Mouse (Mus musculus) adrenal gland, postnatal 0 days (tissue): ENCODE data around the gene Gm10591. TPM values are rescaled to one million over a fixed set of nuclear protein-coding genes. Genes with fewer than 3 reads are reported as not detected.

Experiments used
- polyA plus RNA-seq: library from polyadenylated mRNA; unstranded; fragments of >200 nt; fragmentation: Nextera tagmentation; extraction: Ambion mirVana; gene quantifications from 2 replicates; pipeline ENCODE4 v1.2.1, GENCODE M21; 2015

The Gm10591 gene
- polyA plus RNA-seq, result not detected in 2 replicates

GRCm38 (mm10) chr4:42611895-42612294 is at the start of gene Gm10591:
Gene Gm10591, plus strand, starts transcription at chr4:42612195.

GRCm38 (mm10) chr4:42629419-42629818 is 17.4 kb downstream of the Gm10591 start, which contains the start of gene Gm2564:
Gene Gm2564, plus strand, starts transcription at chr4:42629719.

GRCm38 (mm10) chr4:42654951-42655350 is 43.0 kb downstream of the Gm10591 start, which contains the start of gene Ccl27b:
Gene Ccl27b, plus strand, starts transcription at chr4:42655251.

GRCm38 (mm10) chr4:42661793-42662192 is 49.8 kb downstream of the Gm10591 start, which contains the start of gene Il11ra2:
Gene Il11ra2, minus strand, starts transcription at chr4:42661893.

Other genes with a start within 250 kb of the Gm10591 start
- 1.4 TPM in 2 replicates for gene Gm21586, start 172.8 kb upstream of the Gm10591 start, polyA plus RNA-seq
- 0.09 and 0.10 TPM in 2 replicates for gene Gm2163, start 145.4 kb upstream of the Gm10591 start, polyA plus RNA-seq
- gene Fam205a2, start 84.0 kb upstream of the Gm10591 start, polyA plus RNA-seq, result not detected in 2 replicates
- 0.58 and 0.99 TPM in 2 replicates for gene Gm2564, start 17.5 kb downstream of the Gm10591 start, polyA plus RNA-seq
- gene Ccl27b, start 43.1 kb downstream of the Gm10591 start, polyA plus RNA-seq, result not detected in 2 replicates
- not detected in 2 replicates for gene Il11ra2, start 49.7 kb downstream of the Gm10591 start, polyA plus RNA-seq
- gene 4930578G10Rik, start 123.3 kb downstream of the Gm10591 start, polyA plus RNA-seq, result not detected in 2 replicates
- gene Ccl19, start 144.4 kb downstream of the Gm10591 start, polyA plus RNA-seq, result 0.26 and 0.38 TPM in 2 replicates
- gene Ccl21a, start 161.8 kb downstream of the Gm10591 start, polyA plus RNA-seq, result 5.0 and 15.3 TPM in 2 replicates
- gene Fam205a1, start 241.7 kb downstream of the Gm10591 start, polyA plus RNA-seq, result 0.06 TPM in 1 of 2 replicates, not detected in the other
- 0.09 and 0.28 TPM in 2 replicates for gene Gm12394, start 244.6 kb downstream of the Gm10591 start, polyA plus RNA-seq